Mouse (Mus musculus) right cerebral cortex, postnatal 36 days (tissue): ENCODE measurements at regions not wholly inside any gene's neighbourhood (a gene's known extent, or its start where the extent isn't known, plus 50 kb on each side); places are given as distances from the start of the nearest gene placed in this dataset.

Experiments used
- DNase-seq, 2 experiments: peaks; one replicate each; pipeline ENCODE4 v3.0.0; 2022; ENCODE audit warnings: low spot score in 2 of 2, mixed read lengths in 1 of 2

GRCm38 (mm10) chr7:129049726-129050125 lies 207.1 kb upstream of the Plpp4 start:
- peak in 1 of 2 experiments; percentile 14 for DNase-seq

DNA sequence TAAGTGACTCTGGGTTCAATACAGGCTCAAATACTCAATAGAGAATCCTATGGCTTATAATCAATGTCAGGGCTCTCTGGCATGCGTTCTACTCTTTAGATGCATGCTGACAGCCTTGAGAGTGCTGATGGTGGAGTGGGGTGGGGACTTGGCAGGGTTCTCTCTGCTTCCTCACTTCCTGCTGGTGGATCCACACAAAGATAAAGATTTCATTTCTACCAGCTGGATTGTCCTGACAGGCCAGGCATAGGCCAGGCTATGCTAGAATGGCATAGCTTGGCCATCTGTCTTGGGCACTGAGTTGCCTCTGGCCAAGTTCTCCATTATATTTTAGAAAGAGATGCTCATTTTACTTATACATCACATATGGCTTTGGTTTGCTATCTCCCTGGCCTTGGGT lies 206.2 kb upstream of the Plpp4 start:
- DNase-seq = no peak

DNA sequence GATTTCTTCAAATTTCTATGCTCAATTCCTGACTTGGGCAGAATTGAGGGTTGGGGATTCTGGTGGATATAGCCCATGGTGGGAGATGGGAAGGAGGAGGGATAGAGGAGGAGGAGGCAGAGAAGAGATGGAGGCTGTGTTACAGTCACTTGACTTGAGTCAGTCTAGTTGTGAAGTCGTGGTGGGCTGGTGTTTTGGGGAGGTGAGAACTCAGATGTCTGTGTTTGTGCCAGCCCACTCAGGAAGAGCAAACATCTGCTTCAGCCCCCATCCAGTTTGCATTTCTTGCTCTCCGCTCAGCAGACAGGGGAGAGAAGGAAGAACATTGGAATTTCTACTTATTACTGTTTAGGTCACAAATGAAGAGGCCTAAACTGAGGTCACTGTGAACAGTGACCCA lies 189.9 kb upstream of the Plpp4 start:
- DNase-seq = peak; percentile 28 to 41

GRCm38 (mm10) chr7:129068137-129068536 lies 188.7 kb upstream of the Plpp4 start:
- DNase-seq = no peak

GRCm38 (mm10) chr7:129079786-129080185 lies 177.0 kb upstream of the Plpp4 start:
- DNase-seq = no peak

DNA sequence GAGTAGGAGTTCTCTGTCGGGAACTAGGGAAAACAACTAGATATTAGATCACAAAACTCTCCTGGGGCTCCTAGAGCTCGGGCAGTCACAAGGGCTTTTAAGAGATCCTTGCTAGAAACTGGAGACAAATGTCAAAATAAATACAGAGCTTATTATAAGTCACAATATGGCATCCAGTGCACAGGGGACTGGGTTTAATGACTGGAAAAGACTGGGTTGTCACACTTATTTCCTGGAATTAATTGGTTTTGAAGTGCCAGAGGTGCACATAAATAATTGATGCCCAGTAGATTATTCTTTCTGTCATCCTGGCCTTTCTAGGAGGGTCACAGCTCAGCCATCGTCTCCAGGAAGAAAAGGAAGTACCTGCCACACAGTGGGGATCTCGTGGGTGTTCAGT lies 165.4 kb upstream of the Plpp4 start:
- DNase-seq = no peak

GRCm38 (mm10) chr7:129096374-129097069 lies 160.3 kb upstream of the Plpp4 start:
- DNase-seq = no peak

DNA sequence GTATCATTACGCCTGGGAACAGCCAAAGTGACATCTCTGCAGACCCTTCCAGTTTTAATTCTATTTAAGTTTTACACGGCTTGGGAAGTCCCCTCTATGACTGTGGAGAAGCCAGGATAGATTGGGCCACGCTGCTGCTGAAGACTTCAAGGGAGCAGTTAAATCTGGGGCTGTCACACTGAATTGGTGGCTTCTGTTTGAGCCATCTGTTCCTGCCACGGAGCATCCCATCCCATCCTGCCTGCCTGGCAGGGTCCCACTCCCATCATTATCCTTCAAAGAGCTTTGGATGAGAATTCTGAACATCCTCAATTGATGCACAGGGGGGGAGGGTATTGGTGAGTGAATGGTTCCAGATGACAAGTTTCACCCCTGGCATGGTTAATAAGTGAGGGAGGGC lies 154.4 kb upstream of the Plpp4 start:
- DNase-seq = no peak

DNA sequence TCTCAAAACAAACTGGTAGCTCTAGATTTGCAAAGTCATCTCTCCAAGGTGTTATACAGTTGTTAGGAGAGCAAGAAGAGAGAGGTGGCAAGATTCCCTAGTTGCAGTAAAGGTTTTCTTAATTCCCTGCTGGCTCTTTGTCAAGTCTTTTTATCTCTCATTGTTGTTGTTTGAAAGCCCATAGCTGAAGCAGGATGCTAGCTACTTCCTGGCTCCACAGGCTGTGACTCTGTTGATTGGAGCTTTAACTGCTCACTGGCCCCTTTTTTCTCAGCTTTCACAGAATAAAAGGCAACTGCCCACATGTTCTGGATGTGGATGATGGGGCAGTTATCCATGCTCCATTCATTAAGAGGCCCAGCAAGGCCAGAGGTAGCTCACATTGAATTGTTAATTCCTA lies 122.7 kb upstream of the Plpp4 start:
- DNase-seq = no peak

GRCm38 (mm10) chr7:129134661-129135215 lies 122.1 kb upstream of the Plpp4 start:
- no peak for DNase-seq

DNA sequence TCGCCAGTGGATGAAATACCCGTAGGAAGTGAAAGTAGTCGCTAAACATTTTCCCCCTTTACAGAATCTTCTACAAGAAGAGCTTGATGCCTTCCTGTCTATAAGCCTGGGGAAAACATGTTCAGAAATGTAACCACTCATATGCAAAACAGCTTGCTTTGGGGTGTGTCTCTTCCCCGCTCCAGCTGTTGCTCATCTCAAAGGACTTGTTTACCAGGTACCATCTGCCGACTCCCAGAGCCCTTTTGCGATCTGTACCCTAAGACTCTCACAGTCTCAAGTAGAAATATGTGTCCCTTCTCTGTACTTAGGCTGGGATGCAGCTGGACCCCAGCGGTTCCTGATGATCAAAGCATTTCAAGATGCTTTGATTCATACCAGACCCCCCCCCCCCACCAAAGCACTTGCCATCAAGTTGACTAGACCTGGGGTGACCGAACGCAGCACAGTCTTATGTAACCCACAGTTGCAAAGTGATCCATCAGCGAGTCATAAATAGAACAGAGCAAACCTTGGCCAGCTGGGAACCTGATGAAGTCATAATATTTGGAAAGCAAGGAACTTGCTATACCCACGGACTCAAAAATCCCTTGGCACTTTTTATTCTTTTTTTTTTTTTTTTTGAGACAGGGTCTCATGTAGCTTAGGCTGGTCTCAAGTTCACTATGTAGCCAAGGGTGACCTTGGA lies 119.4 kb upstream of the Plpp4 start:
- peak in 1 of 2 experiments; percentile 6 for DNase-seq

- no peak for DNase-seq
Observed at GRCm38 (mm10) chr7:129141942-129142598, 114.8 kb upstream of the Plpp4 start.

DNA sequence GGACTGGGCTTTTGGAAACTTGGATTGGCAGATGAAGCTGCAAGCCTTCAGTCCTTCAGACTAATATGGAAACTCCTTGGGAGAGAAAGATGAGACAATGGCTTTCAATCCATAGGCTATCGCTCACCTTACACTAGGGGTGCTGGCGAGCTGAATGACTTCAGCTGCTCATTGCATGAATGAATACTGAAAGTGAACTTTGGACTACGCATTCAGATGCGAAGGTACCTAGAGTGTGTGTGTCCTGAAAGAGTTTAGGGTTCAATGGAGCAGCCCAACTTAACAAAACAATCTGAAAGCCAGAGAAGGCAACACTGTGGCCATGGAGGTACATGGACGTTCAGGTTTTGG lies 114.3 kb upstream of the Plpp4 start:
- no peak for DNase-seq

- DNase-seq = no peak
Observed at GRCm38 (mm10) chr7:129155577-129155976, 101.3 kb upstream of the Plpp4 start.

- DNase-seq = peak; percentile 3 to 17
Observed at GRCm38 (mm10) chr7:129169971-129170370, 86.9 kb upstream of the Plpp4 start.

- DNase-seq = no peak
Observed at GRCm38 (mm10) chr7:129190933-129191332, 65.9 kb upstream of the Plpp4 start.

GRCm38 (mm10) chr7:129207029-129207428 lies 49.8 kb upstream of the Plpp4 start:
- no peak for DNase-seq
